Mouse (Mus musculus) 3134 (cell line): ENCODE results near the gene Irs3.

ENCODE experiments used
- DNase-seq: peaks from one replicate; pipeline ENCODE4 v3.0.0-alpha.2; 2011; ENCODE audit warnings: low spot score; ENCODE audit not compliant: insufficient read length; ENCODE audit errors: extremely low read depth

The Irs3 gene

GRCm38 (mm10) chr5:137645652-137646091 is at the start of gene Irs3:
Gene Irs3, minus strand, starts transcription at chr5:137645714.
- no peak for DNase-seq

GRCm38 (mm10) chr5:137694796-137695195 is 49.3 kb upstream of the Irs3 start:
- DNase-seq: no peak

- no peak for DNase-seq
Measured at GRCm38 (mm10) chr5:137691881-137692280, 46.4 kb upstream of the Irs3 start.

- DNase-seq: no peak
Measured at GRCm38 (mm10) chr5:137690531-137690930, 45.0 kb upstream of the Irs3 start.

- DNase-seq: no peak
Measured at GRCm38 (mm10) chr5:137689974-137690373, 44.5 kb upstream of the Irs3 start.

GRCm38 (mm10) chr5:137686127-137686790 is 40.7 kb upstream of the Irs3 start:
- no peak for DNase-seq

- DNase-seq: no peak
Measured at GRCm38 (mm10) chr5:137685653-137686052, 40.1 kb upstream of the Irs3 start.

GRCm38 (mm10) chr5:137684294-137685123 is 39.0 kb upstream of the Irs3 start, which contains the start of gene Agfg2:
Gene Agfg2, minus strand, starts transcription at chr5:137684726.
- peak; percentile 97 for DNase-seq

- no peak for DNase-seq
Measured at GRCm38 (mm10) chr5:137683388-137684293, 38.1 kb upstream of the Irs3 start.

GRCm38 (mm10) chr5:137682526-137682925 is 37.0 kb upstream of the Irs3 start:
- DNase-seq: no peak

GRCm38 (mm10) chr5:137679726-137680125 is 34.2 kb upstream of the Irs3 start:
- DNase-seq: no peak

GRCm38 (mm10) chr5:137678736-137679135 is 33.2 kb upstream of the Irs3 start:
- DNase-seq: no peak

- DNase-seq: no peak
Measured at GRCm38 (mm10) chr5:137677859-137678258, 32.3 kb upstream of the Irs3 start.

GRCm38 (mm10) chr5:137674786-137675185 is 29.3 kb upstream of the Irs3 start:
- DNase-seq: no peak

- no peak for DNase-seq
Measured at GRCm38 (mm10) chr5:137673015-137673414, 27.5 kb upstream of the Irs3 start.

GRCm38 (mm10) chr5:137672361-137672760 is 26.8 kb upstream of the Irs3 start:
- no peak for DNase-seq

GRCm38 (mm10) chr5:137671443-137672240 is 26.1 kb upstream of the Irs3 start:
- DNase-seq: peak; percentile 80

GRCm38 (mm10) chr5:137670240-137670639 is 24.7 kb upstream of the Irs3 start:
- DNase-seq: no peak

- no peak for DNase-seq
Measured at GRCm38 (mm10) chr5:137668971-137669370, 23.5 kb upstream of the Irs3 start.

- DNase-seq: no peak
Measured at GRCm38 (mm10) chr5:137663057-137663456, 17.5 kb upstream of the Irs3 start.
